Mouse (Mus musculus): Measurements from ENCODE around the gene Zdhhc14. TPM values are rescaled to one million over a fixed set of nuclear protein-coding genes. Genes with fewer than 3 reads are reported as not detected.

Gene Zdhhc14
- polyA plus RNA-seq, 1 experiment = 6.7 TPM

- H3K27me3 ChIP-seq (ENCODE audit: control insufficient read depth) = no peaks in the 10 kb centered on the region
- H3K4me1 ChIP-seq (ENCODE audit: control insufficient read depth) = peaks cover 12% of the 10 kb centered on the region
- peaks cover 21% of the 10 kb centered on the region for H3K36me3 ChIP-seq (ENCODE audit: control insufficient read depth)
- TF ChIP-seq GATA1 (IDR thresholded peaks at IDR 0.05; ENCODE audit: low read length) (no peak), TAL1 (IDR thresholded peaks at IDR 0.05; ENCODE audit: low read length) (no peak)
- H3K9me3 ChIP-seq (ENCODE audit: control insufficient read depth, low read length) = no peaks in the 10 kb centered on the region
- no peak overlapping the region for H3K4me3 ChIP-seq (replicated peaks)
These were observed 83.2 kb downstream of the Zdhhc14 start for GRCm38 (mm10) chr17:5575518-5575917.

- Histone ChIP-seq H3K27me3 (ENCODE audit: control insufficient read depth) (no peaks in the 10 kb centered on the region), H3K36me3 (ENCODE audit: control insufficient read depth) (peaks cover 37% of the 10 kb centered on the region), H3K4me1 (ENCODE audit: control insufficient read depth) (no peaks in the 10 kb centered on the region), H3K9me3 (ENCODE audit: control insufficient read depth, low read length) (no peaks in the 10 kb centered on the region), H3K4me3 (replicated peaks) (no peak overlapping the region)
- TF ChIP-seq GATA1 (IDR thresholded peaks at IDR 0.05; ENCODE audit: low read length) (no peak), TAL1 (IDR thresholded peaks at IDR 0.05; ENCODE audit: low read length) (no peak)
These were observed 89.9 kb downstream of the Zdhhc14 start for GRCm38 (mm10) chr17:5582232-5582631.

DNA sequence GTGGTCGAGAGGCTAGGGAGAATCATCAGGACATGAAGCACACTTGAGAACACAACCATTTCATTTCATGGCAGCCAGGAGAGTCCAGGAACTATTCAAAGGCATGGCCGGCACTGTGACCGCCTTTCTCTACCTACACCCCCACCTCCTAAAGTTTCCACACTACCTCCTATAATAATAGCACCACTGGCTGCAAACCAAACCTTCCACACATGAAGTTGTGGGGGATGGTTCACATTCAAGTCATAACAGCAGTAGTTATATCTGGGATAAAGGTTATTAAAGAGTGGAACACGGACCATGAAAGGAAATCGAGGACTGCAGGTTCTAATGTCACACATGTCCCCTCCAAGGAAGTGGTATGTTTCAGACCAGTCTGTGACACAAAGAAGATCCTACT is 90.6 kb downstream of the Zdhhc14 start:
- no peak for TF ChIP-seq GATA1 (IDR thresholded peaks at IDR 0.05; ENCODE audit: low read length)
- TF ChIP-seq TAL1 (IDR thresholded peaks at IDR 0.05; ENCODE audit: low read length) = no peak
- Histone ChIP-seq H3K27me3 (ENCODE audit: control insufficient read depth) (no peaks in the 10 kb centered on the region), H3K4me3 (replicated peaks) (no peak overlapping the region), H3K9me3 (ENCODE audit: control insufficient read depth, low read length) (no peaks in the 10 kb centered on the region), H3K4me1 (ENCODE audit: control insufficient read depth) (no peaks in the 10 kb centered on the region), H3K36me3 (ENCODE audit: control insufficient read depth) (peaks cover 41% of the 10 kb centered on the region)

DNA sequence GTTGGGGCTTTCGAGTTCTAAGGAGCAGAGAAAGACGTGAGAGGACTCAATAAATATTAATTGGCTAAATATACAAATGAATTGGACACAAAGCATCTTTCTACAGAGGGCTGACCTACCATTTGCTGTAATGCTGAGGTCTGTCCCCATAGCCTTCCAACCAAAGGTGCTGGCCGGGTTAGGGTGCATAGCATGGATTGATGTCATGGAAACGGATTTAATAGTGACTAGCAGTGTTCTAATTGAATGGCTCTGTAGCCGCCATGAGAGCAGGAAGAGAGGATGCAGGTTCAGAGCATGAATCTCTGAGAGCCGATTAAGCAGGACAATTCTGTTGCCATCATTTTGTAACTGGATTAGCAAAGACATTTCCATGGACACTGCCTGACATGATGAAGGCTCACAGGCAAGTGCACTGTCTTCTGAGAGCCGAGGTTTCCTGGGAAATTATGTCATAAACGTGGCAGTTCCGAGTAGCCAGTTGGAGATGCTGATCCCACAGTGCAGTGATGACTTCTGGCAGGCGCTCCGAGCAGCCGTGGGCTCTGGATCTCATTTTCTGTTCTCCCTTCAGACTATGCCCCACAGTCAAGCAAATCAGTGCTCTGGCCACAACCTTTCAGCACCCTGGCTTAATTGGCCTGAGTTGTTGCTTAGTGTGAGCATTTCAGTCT is 91.3 kb downstream of the Zdhhc14 start:
- no peaks in the 10 kb centered on the region for H3K27me3 ChIP-seq (ENCODE audit: control insufficient read depth)
- H3K9me3 ChIP-seq (ENCODE audit: control insufficient read depth, low read length) = no peaks in the 10 kb centered on the region
- no peaks in the 10 kb centered on the region; the same call in 1 of the 2 replicates for H3K4me1 ChIP-seq (ENCODE audit: control insufficient read depth)
- peaks cover 37% of the 10 kb centered on the region for H3K36me3 ChIP-seq (ENCODE audit: control insufficient read depth)
- TF ChIP-seq TAL1 (IDR thresholded peaks at IDR 0.05; ENCODE audit: low read length) (no peak), GATA1 (IDR thresholded peaks at IDR 0.05; ENCODE audit: low read length) (no peak)
- H3K4me3 ChIP-seq (replicated peaks) = no peak overlapping the region

DNA sequence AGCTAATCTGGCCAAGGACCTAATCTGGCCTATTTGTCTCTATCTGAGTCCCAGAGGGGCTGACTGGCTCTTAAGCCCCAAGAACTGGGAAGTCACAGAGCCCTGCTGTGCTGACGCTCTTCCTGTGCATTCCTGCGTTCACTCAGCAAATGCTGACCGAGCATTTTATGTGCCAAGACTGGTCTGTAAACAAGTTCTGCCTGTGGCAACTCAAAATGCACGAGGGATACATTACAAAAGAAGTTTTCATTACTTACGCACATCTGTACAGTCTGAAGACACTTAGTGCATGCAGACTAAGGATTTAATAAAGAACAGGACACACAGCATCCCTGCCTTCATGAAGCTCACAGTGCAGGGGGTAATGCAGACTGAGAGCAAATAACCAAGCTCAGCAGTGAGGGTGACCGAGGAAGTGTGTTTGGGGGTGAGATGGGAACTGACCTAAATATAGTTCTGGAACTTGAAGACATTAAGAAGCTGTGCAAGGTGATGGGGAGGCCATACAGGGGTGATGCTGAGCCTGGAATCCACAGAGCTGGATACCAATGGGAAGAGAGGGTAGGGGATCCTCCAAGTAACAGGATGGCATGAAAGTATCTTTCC is 99.3 kb downstream of the Zdhhc14 start:
- peaks cover 25% of the 10 kb centered on the region for H3K36me3 ChIP-seq (ENCODE audit: control insufficient read depth)
- no peaks in the 10 kb centered on the region; the same call in none of the 2 replicates for H3K4me1 ChIP-seq (ENCODE audit: control insufficient read depth)
- TF ChIP-seq GATA1 (IDR thresholded peaks at IDR 0.05; ENCODE audit: low read length) (no peak), TAL1 (IDR thresholded peaks at IDR 0.05; ENCODE audit: low read length) (no peak)
- no peaks in the 10 kb centered on the region for H3K27me3 ChIP-seq (ENCODE audit: control insufficient read depth)
- H3K9me3 ChIP-seq (ENCODE audit: control insufficient read depth, low read length) = no peaks in the 10 kb centered on the region
- no peak overlapping the region for H3K4me3 ChIP-seq (replicated peaks)

GRCm38 (mm10) chr17:5593071-5593470 is 100.7 kb downstream of the Zdhhc14 start:
- H3K27me3 ChIP-seq (ENCODE audit: control insufficient read depth) = no peaks in the 10 kb centered on the region
- H3K9me3 ChIP-seq (ENCODE audit: control insufficient read depth, low read length) = no peaks in the 10 kb centered on the region
- no peak overlapping the region for H3K4me3 ChIP-seq (replicated peaks)
- H3K4me1 ChIP-seq (ENCODE audit: control insufficient read depth) = no peaks in the 10 kb centered on the region; the same call in none of the 2 replicates
- peaks cover 25% of the 10 kb centered on the region for H3K36me3 ChIP-seq (ENCODE audit: control insufficient read depth)
- TF ChIP-seq TAL1 (IDR thresholded peaks at IDR 0.05; ENCODE audit: low read length) (no peak), GATA1 (IDR thresholded peaks at IDR 0.05; ENCODE audit: low read length) (no peak)

GRCm38 (mm10) chr17:5595068-5595467 is 102.7 kb downstream of the Zdhhc14 start:
- TF ChIP-seq GATA1 (IDR thresholded peaks at IDR 0.05; ENCODE audit: low read length) (no peak), TAL1 (IDR thresholded peaks at IDR 0.05; ENCODE audit: low read length) (no peak)
- Histone ChIP-seq H3K9me3 (ENCODE audit: control insufficient read depth, low read length) (no peaks in the 10 kb centered on the region), H3K36me3 (ENCODE audit: control insufficient read depth) (peaks cover 28% of the 10 kb centered on the region), H3K4me1 (ENCODE audit: control insufficient read depth) (peaks cover 3% of the 10 kb centered on the region; the same call in 1 of the 2 replicates), H3K4me3 (replicated peaks) (no peak overlapping the region), H3K27me3 (ENCODE audit: control insufficient read depth) (no peaks in the 10 kb centered on the region)

GRCm38 (mm10) chr17:5596490-5596889 is 104.1 kb downstream of the Zdhhc14 start:
- no peak for TF ChIP-seq TAL1 (IDR thresholded peaks at IDR 0.05; ENCODE audit: low read length)
- no peak for TF ChIP-seq GATA1 (IDR thresholded peaks at IDR 0.05; ENCODE audit: low read length)
- no peaks in the 10 kb centered on the region for H3K9me3 ChIP-seq (ENCODE audit: control insufficient read depth, low read length)
- H3K27me3 ChIP-seq (ENCODE audit: control insufficient read depth) = no peaks in the 10 kb centered on the region

GRCm38 (mm10) chr17:5598999-5599398 is 106.6 kb downstream of the Zdhhc14 start:
- Histone ChIP-seq H3K9me3 (ENCODE audit: control insufficient read depth, low read length) (no peaks in the 10 kb centered on the region), H3K4me1 (ENCODE audit: control insufficient read depth) (peaks cover 7% of the 10 kb centered on the region), H3K36me3 (ENCODE audit: control insufficient read depth) (peaks cover 47% of the 10 kb centered on the region), H3K27me3 (ENCODE audit: control insufficient read depth) (no peaks in the 10 kb centered on the region), H3K4me3 (replicated peaks) (no peak overlapping the region)
- TF ChIP-seq TAL1 (IDR thresholded peaks at IDR 0.05; ENCODE audit: low read length) = no peak
- TF ChIP-seq GATA1 (IDR thresholded peaks at IDR 0.05; ENCODE audit: low read length) = no peak

More at GRCm38 (mm10) chr17:5596490-5596889, 104.1 kb downstream of the Zdhhc14 start:
- Histone ChIP-seq H3K4me3 (replicated peaks) (no peak overlapping the region), H3K4me1 (ENCODE audit: control insufficient read depth) (peaks cover 3% of the 10 kb centered on the region; the same call in 1 of the 2 replicates), H3K36me3 (ENCODE audit: control insufficient read depth) (peaks cover 37% of the 10 kb centered on the region)
